Mouse (Mus musculus) duodenum, adult 2 months (tissue): ENCODE results near the gene Pex13. TPM values are rescaled to one million over a fixed set of nuclear protein-coding genes. Genes with fewer than 3 reads are reported as not detected.

Source experiments
- polyA plus RNA-seq: library from polyadenylated mRNA; depleted of rRNA; stranded (reverse); fragments of >200 nt; gene quantifications from 2 replicates; pipeline ENCODE4 v1.2.3, GENCODE M21; 2012; ENCODE audit warnings: low replicate concordance; rRNA removed

Pex13 gene
- 7.6 and 14.3 TPM in 2 replicates for polyA plus RNA-seq

GRCm38 (mm10) chr11:23665798-23666501, at the start of gene Pex13:
Pex13 (minus strand) TSS chr11:23665959.

GRCm38 (mm10) chr11:23665311-23665786, 410 bp downstream of the Pex13 start, which contains the start of gene Pus10:
Pus10 (plus strand) TSS chr11:23665674.

GRCm38 (mm10) chr11:23632945-23633878, 32.5 kb downstream of the Pex13 start, which contains the start of gene 0610010F05Rik:
0610010F05Rik (minus strand) TSS chr11:23633639.

Other genes with a start within 250 kb of the Pex13 start
- 4.7 and 5.0 TPM in 2 replicates for gene Ahsa2, start 167.9 kb downstream of the Pex13 start, polyA plus RNA-seq
- gene 1700093K21Rik, start 144.8 kb downstream of the Pex13 start, polyA plus RNA-seq: not detected in 2 replicates
- gene 0610010F05Rik, start 32.3 kb downstream of the Pex13 start, polyA plus RNA-seq: 0.28 and 0.40 TPM in 2 replicates
- 0.13 and 0.58 TPM in 2 replicates for gene Pus10, start 285 bp downstream of the Pex13 start, polyA plus RNA-seq
- gene Rel, start 105.0 kb upstream of the Pex13 start, polyA plus RNA-seq: 0.36 and 0.42 TPM in 2 replicates
- gene Papolg, start 229.3 kb upstream of the Pex13 start, polyA plus RNA-seq: 0.68 and 1.2 TPM in 2 replicates